Mouse (Mus musculus) CD4-positive naive resting alpha-beta T cell, adult 57 days (primary cell): ENCODE measurements around the gene Cherp. TPM values are rescaled to one million over a fixed set of nuclear protein-coding genes. Genes with fewer than 3 reads are reported as not detected.

Experiments used
- total RNA-seq: library from RNA; stranded (reverse); gene quantifications from one replicate; pipeline ENCODE4 v1.2.4, GENCODE M21; 2023

Cherp gene
- total RNA-seq = 109 TPM

DNA sequence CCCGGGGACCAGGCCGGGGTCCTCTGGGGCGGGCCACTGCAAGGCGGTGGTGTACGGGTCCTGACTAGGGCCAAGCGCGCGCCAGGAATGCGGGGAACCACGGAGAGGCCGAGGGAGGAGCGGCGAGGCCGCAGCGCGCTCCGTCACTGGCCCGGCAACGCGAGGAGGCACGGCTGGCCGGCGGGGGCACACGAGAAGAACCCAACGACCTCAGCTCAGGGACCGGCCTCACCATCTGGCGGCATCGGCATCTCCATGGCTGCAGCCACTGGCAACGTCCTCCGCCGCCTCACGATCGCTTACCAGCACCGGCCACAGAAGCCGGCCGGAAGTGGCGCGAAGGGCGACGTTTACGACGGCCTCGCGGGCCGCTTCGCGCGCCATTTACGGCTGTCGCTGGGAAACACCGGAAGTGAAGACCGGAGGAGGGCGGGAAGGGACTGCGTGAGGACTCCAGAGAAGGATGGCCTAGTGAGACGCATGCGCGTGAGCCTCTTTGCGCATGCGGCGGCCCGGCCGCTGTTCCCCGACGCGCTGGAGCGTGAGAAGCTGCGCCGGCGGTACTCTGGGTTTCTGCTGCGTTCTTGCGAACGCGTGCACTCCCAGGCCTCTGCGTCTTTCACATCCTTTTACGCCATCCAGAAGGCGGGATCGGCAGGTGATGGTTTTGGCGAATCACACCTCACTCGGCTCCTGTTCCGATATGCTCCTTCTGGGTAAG, at the start of gene Cherp:
Cherp (minus strand) TSS at position 401 of the 721 bp plus-strand sequence.

DNA sequence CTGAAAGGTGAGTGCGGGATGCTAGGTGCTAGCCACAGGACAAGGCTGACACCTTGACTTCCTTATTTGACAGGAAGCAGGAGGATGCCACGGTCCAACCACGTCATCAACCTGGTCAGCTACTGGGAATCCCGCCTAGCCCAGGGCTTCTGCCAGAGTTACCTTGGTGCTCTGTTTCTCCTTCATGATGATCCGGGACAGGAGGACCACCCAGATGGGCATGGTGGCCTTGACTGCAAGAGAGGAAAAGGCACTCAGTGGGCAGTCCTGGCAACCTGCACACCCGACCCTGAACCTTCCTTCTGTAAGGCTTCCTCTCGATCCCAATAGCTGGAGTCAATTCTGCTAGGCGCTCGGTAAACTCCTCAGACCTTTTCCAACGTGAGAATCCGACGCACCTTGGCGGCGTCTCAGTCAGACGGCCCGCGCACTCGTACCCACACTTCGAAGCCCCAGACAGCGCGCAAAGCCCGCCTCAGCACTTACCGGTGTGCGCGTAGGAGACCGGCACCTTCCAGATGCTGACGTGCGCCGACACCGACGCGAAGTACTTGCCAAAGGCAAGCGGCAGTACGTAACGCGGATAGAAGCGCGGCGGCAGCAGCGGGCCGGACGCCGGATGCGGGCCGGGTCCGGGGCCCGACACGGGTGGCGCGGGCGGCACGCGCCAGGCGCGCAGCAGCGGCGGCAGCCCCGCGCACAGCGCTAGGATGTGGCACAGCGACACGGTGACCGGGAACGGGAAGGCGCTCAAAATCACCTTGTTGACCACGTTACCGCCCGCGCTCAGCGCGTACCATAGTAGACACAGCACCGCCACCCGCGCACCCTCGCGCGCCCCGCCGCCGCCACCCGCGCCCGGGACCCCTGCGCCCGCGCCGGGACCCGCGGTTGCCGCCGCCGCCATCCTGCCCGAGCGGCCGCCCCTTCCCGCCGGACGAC, 16.9 kb upstream of the Cherp start, which contains the start of gene Slc35e1:
Slc35e1 (minus strand) TSS at position 935 of the 942 bp plus-strand sequence.

GRCm38 (mm10) chr8:72443338-72443993, 31.6 kb downstream of the Cherp start, which contains the start of the genes Calr3 and 1700030K09Rik:
Calr3 (minus strand) TSS chr8:72443870.
1700030K09Rik (plus strand) TSS chr8:72443880.

DNA sequence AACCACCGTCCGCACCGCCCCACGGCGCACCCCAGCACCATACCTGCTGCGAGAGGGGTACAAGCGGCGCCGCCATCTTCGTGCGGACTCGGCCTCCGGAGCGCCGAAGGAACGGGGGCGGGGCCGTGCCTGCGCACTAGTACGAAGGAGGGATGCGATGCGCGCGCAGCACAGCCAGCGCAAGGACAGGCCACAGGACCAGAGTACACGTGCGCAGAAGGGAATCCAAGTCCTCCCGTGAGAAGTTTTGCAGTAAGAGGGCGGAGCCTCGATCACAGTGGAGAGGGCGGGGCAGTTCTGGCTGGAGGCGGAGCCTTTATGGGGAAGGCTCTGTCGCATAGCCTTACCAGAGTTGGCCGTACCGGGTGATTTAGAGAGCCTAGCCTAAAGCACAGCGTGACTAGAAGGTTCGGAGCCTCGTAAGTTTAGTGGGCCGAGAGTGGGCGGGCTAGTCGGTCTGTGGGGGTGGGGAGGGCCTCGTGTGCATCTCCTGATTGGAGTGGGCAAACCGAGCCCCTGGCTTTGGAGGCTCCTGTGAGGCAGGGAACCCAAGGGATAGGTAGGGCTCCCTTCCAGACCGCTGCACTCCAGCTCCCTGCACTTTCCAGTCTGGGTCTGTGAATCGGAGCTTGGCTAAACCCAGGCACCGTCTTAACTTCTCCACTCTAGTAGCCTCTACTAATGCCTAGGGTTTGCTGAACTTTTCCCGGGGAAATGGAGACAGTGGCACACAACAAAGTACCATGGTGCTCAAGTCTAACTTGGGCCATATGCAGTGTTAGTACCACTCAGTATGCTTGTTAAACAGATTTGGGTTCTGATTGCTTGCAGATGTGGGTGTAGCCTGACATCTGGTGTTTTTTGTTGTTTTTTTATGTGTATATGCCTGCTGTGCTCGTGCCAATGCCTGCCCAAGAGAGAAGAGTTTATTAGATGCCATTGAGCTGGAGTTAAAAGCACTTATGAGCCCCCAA, 53.4 kb downstream of the Cherp start, which contains the start of gene Eps15l1:
Eps15l1 (minus strand) TSS at position 99 of the 974 bp plus-strand sequence.

Other genes with a start within 250 kb of the Cherp start
- gene Ap1m1, start 235.2 kb downstream of the Cherp start, total RNA-seq = 130 TPM
- gene Gm10282, start 170.0 kb downstream of the Cherp start, total RNA-seq = 16.9 TPM
- 2,143 TPM for gene Klf2, start 156.2 kb downstream of the Cherp start, total RNA-seq
- gene Eps15l1, start 53.8 kb downstream of the Cherp start, total RNA-seq = 107 TPM
- not detected for gene Calr3, start 31.4 kb downstream of the Cherp start, total RNA-seq
- 4.3 TPM for gene 1700030K09Rik, start 31.3 kb downstream of the Cherp start, total RNA-seq
- 61.5 TPM for gene Slc35e1, start 17.4 kb upstream of the Cherp start, total RNA-seq
- gene Med26, start 73.0 kb upstream of the Cherp start, total RNA-seq = 21.0 TPM
- gene Smim7, start 95.9 kb upstream of the Cherp start, total RNA-seq = 121 TPM
- gene Tmem38a, start 96.8 kb upstream of the Cherp start, total RNA-seq = 3.2 TPM
- gene Nwd1, start 171.5 kb upstream of the Cherp start, total RNA-seq = 0.09 TPM
- gene Sin3b, start 248.1 kb upstream of the Cherp start, total RNA-seq = 136 TPM